Mouse (Mus musculus) midbrain, postnatal 0 days (tissue): ENCODE measurements at regions not wholly inside any gene's neighbourhood (a gene's known extent, or its start where the extent isn't known, plus 50 kb on each side); places are given as distances from the start of the nearest gene placed in this dataset.

Experiments used
- ATAC-seq: fragments of 200-750 bp; cut with Nextera tagmentation; 2 replicates; pipeline ENCODE4 v1.8.0; 2017; ENCODE audit warnings: moderate number of reproducible peaks, mild to moderate bottlenecking, moderate TSS enrichment, moderate library complexity; ENCODE audit not compliant: low FRiP score
- DNase-seq: peaks from one replicate; pipeline ENCODE4 v3.0.0-alpha.2; 2015; ENCODE audit warnings: low spot score
- H3K27ac ChIP-seq: fragments of 300-500 bp; sonication (generic); 2 replicates; pipeline ENCODE4 v1.5.1; 2014; ENCODE audit warnings: low read depth, mild to moderate bottlenecking, low read length, mixed read lengths
- H3K27me3 ChIP-seq: fragments of 300-500 bp; sonication (generic); 2 replicates; pipeline ENCODE4 v1.6.1; 2014; ENCODE audit warnings: low read length, control low read depth, mixed read lengths; ENCODE audit not compliant: insufficient read depth
- H3K36me3 ChIP-seq: fragments of 300-500 bp; sonication (generic); 2 replicates; pipeline ENCODE4 v1.6.1; 2014; ENCODE audit warnings: low read length, control low read depth, mixed read lengths; ENCODE audit not compliant: insufficient read depth
- H3K4me1 ChIP-seq: fragments of 300-500 bp; sonication (generic); 2 replicates; pipeline ENCODE4 v1.6.1; 2014; ENCODE audit warnings: mild to moderate bottlenecking, control low read depth, antibody characterized with exemption, low read length, mixed read lengths; ENCODE audit not compliant: insufficient read depth
- H3K4me2 ChIP-seq: fragments of 300-500 bp; sonication (generic); 2 replicates; pipeline ENCODE4 v1.6.1; 2014; ENCODE audit warnings: low read depth, mild to moderate bottlenecking, low read length, mixed read lengths; ENCODE audit not compliant: poor library complexity, severe bottlenecking
- H3K4me3 ChIP-seq: fragments of 300-500 bp; sonication (generic); 2 replicates; pipeline ENCODE4 v1.5.1; 2014; ENCODE audit warnings: low read depth, mild to moderate bottlenecking, low read length, moderate library complexity
- H3K9ac ChIP-seq: fragments of 300-500 bp; sonication (generic); replicated peaks from 2 replicates; pipeline ENCODE4 v1.6.1; 2014; ENCODE audit warnings: mild to moderate bottlenecking, low read length, moderate library complexity, mixed read lengths; ENCODE audit not compliant: poor library complexity, severe bottlenecking
- H3K9me3 ChIP-seq: fragments of 300-500 bp; sonication (generic); 2 replicates; pipeline ENCODE4 v1.6.1; 2016; ENCODE audit warnings: low read length, control low read depth
- CTCF ChIP-seq: IDR thresholded peaks from 2 replicates; pipeline ENCODE4 v1.5.1; 2016; ENCODE audit warnings: antibody characterized with exemption, mild to moderate bottlenecking
- WGBS: fragments of 180-500 bp; shearing (Covaris S2); extraction: QIAGEN DNeasy Blood & Tissue Kit; methylation state at CpG from one replicate; pipeline ENCODE4 v1.1.7; 2014; 5-methylcytosine and 5-hydroxymethylcytosine counted together
- microRNA counts: library from miRNA; unstranded; fragments of <30 nt; microRNA quantifications from one replicate; lab custom pipeline; 2015
- microRNA-seq: library from miRNA; unstranded; fragments of <30 nt; microRNA quantifications from one replicate; pipeline ENCODE4, GENCODE M21; 2016; ENCODE audit warnings: borderline number of aligned reads

- Histone ChIP-seq H3K4me2 (no peak overlapping the region), H3K27me3 (no peaks in the 10 kb centered on the region), H3K9ac (no peak overlapping the region), H3K27ac (no peak overlapping the region), H3K4me1 (no peaks in the 10 kb centered on the region), H3K36me3 (no peaks in the 10 kb centered on the region), H3K9me3 (no peaks in the 10 kb centered on the region), H3K4me3 (no peak overlapping the region)
- no peak for TF ChIP-seq CTCF
- DNase-seq, result no peak
- WGBS, result 83% methylated on average over 3 of the region's 3 CpGs
- ATAC-seq, result no peak
Measured at GRCm38 (mm10) chrX:19148251-19148650, 332.9 kb downstream of the Tex13c3 start.

- no peaks in the 10 kb centered on the region for H3K36me3 ChIP-seq
- no peak overlapping the region for H3K4me2 ChIP-seq
- ATAC-seq, result no peak
- no peak overlapping the region for H3K4me3 ChIP-seq
- no peaks in the 10 kb centered on the region for H3K9me3 ChIP-seq
- TF ChIP-seq CTCF, result no peak
- H3K9ac ChIP-seq, result no peak overlapping the region
- no peak overlapping the region for H3K27ac ChIP-seq
- no peaks in the 10 kb centered on the region for H3K4me1 ChIP-seq
- no peaks in the 10 kb centered on the region for H3K27me3 ChIP-seq
- WGBS, result 86% methylated on average over 7 of the region's 7 CpGs
- DNase-seq, result no peak
Measured at GRCm38 (mm10) chrX:19112753-19113152, 368.4 kb downstream of the Tex13c3 start.

GRCm38 (mm10) chrX:19102911-19103310, 378.2 kb downstream of the Tex13c3 start:
- DNase-seq, result no peak
- no peak for ATAC-seq
- TF ChIP-seq CTCF, result no peak
- no peak overlapping the region for H3K4me2 ChIP-seq
- no peaks in the 10 kb centered on the region for H3K27me3 ChIP-seq
- no peak overlapping the region for H3K4me3 ChIP-seq
- H3K36me3 ChIP-seq, result no peaks in the 10 kb centered on the region
- H3K27ac ChIP-seq, result no peak overlapping the region
- H3K9me3 ChIP-seq, result no peaks in the 10 kb centered on the region
- no peak overlapping the region for H3K9ac ChIP-seq
- H3K4me1 ChIP-seq, result no peaks in the 10 kb centered on the region
- WGBS, result 70% methylated on average over 2 of the region's 2 CpGs

GRCm38 (mm10) chrX:19095960-19096359, 385.2 kb downstream of the Tex13c3 start:
- no peak for ATAC-seq
- no peak overlapping the region for H3K4me3 ChIP-seq
- no peak for TF ChIP-seq CTCF

GRCm38 (mm10) chrX:19084435-19084834, 396.7 kb downstream of the Tex13c3 start:
- Histone ChIP-seq H3K36me3 (no peaks in the 10 kb centered on the region), H3K27ac (no peak overlapping the region), H3K4me1 (no peaks in the 10 kb centered on the region), H3K4me2 (no peak overlapping the region), H3K9ac (no peak overlapping the region), H3K27me3 (no peaks in the 10 kb centered on the region), H3K9me3 (no peaks in the 10 kb centered on the region), H3K4me3 (no peak overlapping the region)
- DNase-seq (no peak), ATAC-seq (no peak)
- WGBS, result 91% methylated on average over 1 of the region's 1 CpGs
- no peak for TF ChIP-seq CTCF

More at GRCm38 (mm10) chrX:19095960-19096359, 385.2 kb downstream of the Tex13c3 start:
- no peak overlapping the region for H3K9ac ChIP-seq
- no peaks in the 10 kb centered on the region for H3K9me3 ChIP-seq
- DNase-seq, result no peak
- no peak overlapping the region for H3K27ac ChIP-seq
- no peak overlapping the region for H3K4me2 ChIP-seq
- no peaks in the 10 kb centered on the region for H3K36me3 ChIP-seq
- no peaks in the 10 kb centered on the region for H3K27me3 ChIP-seq
- no peaks in the 10 kb centered on the region for H3K4me1 ChIP-seq

GRCm38 (mm10) chrX:19080021-19080420, 401.1 kb downstream of the Tex13c3 start:
- Histone ChIP-seq H3K27ac (no peak overlapping the region), H3K9ac (no peak overlapping the region), H3K9me3 (no peaks in the 10 kb centered on the region), H3K36me3 (no peaks in the 10 kb centered on the region), H3K4me3 (no peak overlapping the region), H3K4me1 (no peaks in the 10 kb centered on the region), H3K4me2 (no peak overlapping the region), H3K27me3 (no peaks in the 10 kb centered on the region)
- DNase-seq (no peak), ATAC-seq (no peak)
- no peak for TF ChIP-seq CTCF
- WGBS, result 48% methylated on average over 2 of the region's 2 CpGs

MicroRNA genes in the stretch of these regions (microRNA counts, 519-probe panel; counts per million panel counts)
- microRNA mmu-miR-221 (lab: Ali Mortazavi, UCI) (1,396 counts per million, percentile 61 among the panel's probes with 10 or more counts), microRNA mmu-miR-222 (lab: Ali Mortazavi, UCI) (528 counts per million, percentile 58 among the panel's probes with 10 or more counts)

Small RNA genes in the stretch of these regions (microRNA-seq; reads per million reads assigned to microRNA genes)
- gene Mir221 (693 reads per million, percentile 71 among the genes with 10 or more reads in this experiment), gene Mir222 (530 reads per million, percentile 66 among the genes with 10 or more reads in this experiment)
